In genomic region chr1:91858101-91858790, GRCm38 (mm10) we compare ENCODE assay signal across 18 mouse cellular contexts. TPM values are rescaled to one million over a fixed set of nuclear protein-coding genes. Genes with fewer than 3 reads are reported as not detected.
DNase-seq lines count a peak whose midpoint lies in the region; ATAC-seq lines count a peak whose summit lies in the region.
"Had no signal": no experiment of that assay in that cellular context is flagged by ENCODE, and none has a peak within 500 bp of the region (broad histone marks: within the 10 kb centered on the region; RNA-seq: fewer than 3 reads in every experiment).

No protein-coding gene starts in this region.

- H3K36me3 ChIP-seq in heart, embryonic 15.5 days, result no peaks in the 10 kb centered on the region
- H3K36me3 ChIP-seq: embryonic facial prominence, embryonic 12.5 days; forebrain, embryonic 12.5 days; hindbrain, embryonic 13.5 days; limb, embryonic 15.5 days; neural tube, embryonic 13.5 days had no signal

- no peaks in the 10 kb centered on the region for H3K27me3 ChIP-seq in heart, embryonic 15.5 days
- H3K27me3 ChIP-seq: embryonic facial prominence, embryonic 12.5 days; forebrain, embryonic 12.5 days; hindbrain, embryonic 13.5 days; limb, embryonic 15.5 days; neural tube, embryonic 13.5 days had no signal

- H3K4me3 ChIP-seq in heart, embryonic 15.5 days, result no peak overlapping the region
- H3K4me3 ChIP-seq: embryonic facial prominence, embryonic 12.5 days; forebrain, embryonic 12.5 days; hindbrain, embryonic 13.5 days; limb, embryonic 15.5 days; neural tube, embryonic 13.5 days had no signal

- no peaks in the 10 kb centered on the region for H3K9me3 ChIP-seq in heart, embryonic 15.5 days (replicated peaks)
- H3K9me3 ChIP-seq: embryonic facial prominence, embryonic 12.5 days; forebrain, embryonic 12.5 days; hindbrain, embryonic 13.5 days; limb, embryonic 15.5 days; neural tube, embryonic 13.5 days had no signal

- WGBS in heart, embryonic 15.5 days, result 70% methylated on average over 11 of the region's 11 CpGs

- ATAC-seq in heart, embryonic 15.5 days (replicated peaks; ENCODE audit: insufficient number of reproducible peaks, insufficient read depth, low FRiP score, low read depth), result no peak
- ATAC-seq: liver, postnatal 0 days had no signal

- peak; percentile 46 for DNase-seq in adrenal gland, postnatal 10 days
- no peak for DNase-seq in adrenal gland, postnatal 4 days (ENCODE audit: low spot score in 2 of 2)
- DNase-seq in heart, postnatal 14 days, result no peak
- peak; percentile 76 for DNase-seq in NIH3T3 (ENCODE audit: low read depth)
- peak; percentile 44 for DNase-seq in gonadal fat pad, adult 2 months (ENCODE audit: low read depth)
- DNase-seq in layer of hippocampus, postnatal 25 days (ENCODE audit: extremely low spot score in 1 of 2, low spot score in 1 of 2), result no peak
- no peak for DNase-seq in cerebellum, postnatal 14 days
- DNase-seq: layer of hippocampus, adult 9-11 months; liver, postnatal 0 days had no signal

- no peak overlapping the region for H3K4me2 ChIP-seq in heart, embryonic 15.5 days
- H3K4me2 ChIP-seq: embryonic facial prominence, embryonic 12.5 days; forebrain, embryonic 12.5 days; hindbrain, embryonic 13.5 days; limb, embryonic 15.5 days; neural tube, embryonic 13.5 days had no signal

- H3K4me1 ChIP-seq in heart, embryonic 15.5 days (replicated peaks), result peaks cover 22% of the 10 kb centered on the region
- H3K4me1 ChIP-seq: forebrain, embryonic 12.5 days; hindbrain, embryonic 13.5 days; limb, embryonic 15.5 days; neural tube, embryonic 13.5 days had no signal

- H3K27ac ChIP-seq in heart, embryonic 15.5 days, result 0 out of 2 replicates have a peak overlapping the region, but pooled peaks have one; percentile 18
- H3K27ac ChIP-seq: embryonic facial prominence, embryonic 12.5 days; forebrain, embryonic 12.5 days; hindbrain, embryonic 13.5 days; limb, embryonic 15.5 days; neural tube, embryonic 13.5 days had no signal

- intact Hi-C loops in heart, postnatal 14 days (cut with DNase I), result no loop called here

- H3K9ac ChIP-seq in heart, embryonic 15.5 days, result no peak overlapping the region
- H3K9ac ChIP-seq: embryonic facial prominence, embryonic 12.5 days; forebrain, embryonic 12.5 days; hindbrain, embryonic 13.5 days; limb, embryonic 15.5 days; liver, postnatal 0 days; neural tube, embryonic 13.5 days had no signal

RNA-seq across cellular contexts. Expression of gene Twist2, which starts 57.0 kb away (rescaled TPM):
- 1 to 10 TPM; 4.3 to 4.9 TPM for total RNA-seq in adrenal gland, postnatal 10 days (2021)
- 1 to 10 TPM; 8.0 to 8.7 TPM for total RNA-seq in adrenal gland, postnatal 4 days (2021)
- polyA plus RNA-seq in heart, embryonic 15.5 days (2015; fragmentation: Nextera tagmentation; extraction: Ambion mirVana), result 2.9 and 5.2 TPM in 2 replicates
- 1 to 10 TPM; 2.5 to 4.4 TPM for total RNA-seq in heart, postnatal 14 days (2021)
- polyA plus RNA-seq in gonadal fat pad, adult 2 months (2012; rRNA removed), result 16.9 and 20.0 TPM in 2 replicates
- 1 to 10 TPM; 1.3 to 1.5 TPM for total RNA-seq in layer of hippocampus, postnatal 25 days (2021)
- total RNA-seq: common myeloid progenitor, adult 5-6 weeks; megakaryocyte, adult 5-6 weeks; monocyte, adult 5-6 weeks had no signal

Comparison
In these comparisons a context has a peak if more than half of its experiments do, and no peak if none do; other contexts are left out.
1. DNase-seq: peak in adrenal gland, postnatal 10 days (single experiment), NIH3T3 (single experiment) and gonadal fat pad, adult 2 months (single experiment); none in adrenal gland, postnatal 4 days (0 of 2), heart, postnatal 14 days (0 of 2), layer of hippocampus, postnatal 25 days (0 of 2) and cerebellum, postnatal 14 days (0 of 2).